Mouse (Mus musculus): Measurements from ENCODE around the gene Ncoa5.

DNA sequence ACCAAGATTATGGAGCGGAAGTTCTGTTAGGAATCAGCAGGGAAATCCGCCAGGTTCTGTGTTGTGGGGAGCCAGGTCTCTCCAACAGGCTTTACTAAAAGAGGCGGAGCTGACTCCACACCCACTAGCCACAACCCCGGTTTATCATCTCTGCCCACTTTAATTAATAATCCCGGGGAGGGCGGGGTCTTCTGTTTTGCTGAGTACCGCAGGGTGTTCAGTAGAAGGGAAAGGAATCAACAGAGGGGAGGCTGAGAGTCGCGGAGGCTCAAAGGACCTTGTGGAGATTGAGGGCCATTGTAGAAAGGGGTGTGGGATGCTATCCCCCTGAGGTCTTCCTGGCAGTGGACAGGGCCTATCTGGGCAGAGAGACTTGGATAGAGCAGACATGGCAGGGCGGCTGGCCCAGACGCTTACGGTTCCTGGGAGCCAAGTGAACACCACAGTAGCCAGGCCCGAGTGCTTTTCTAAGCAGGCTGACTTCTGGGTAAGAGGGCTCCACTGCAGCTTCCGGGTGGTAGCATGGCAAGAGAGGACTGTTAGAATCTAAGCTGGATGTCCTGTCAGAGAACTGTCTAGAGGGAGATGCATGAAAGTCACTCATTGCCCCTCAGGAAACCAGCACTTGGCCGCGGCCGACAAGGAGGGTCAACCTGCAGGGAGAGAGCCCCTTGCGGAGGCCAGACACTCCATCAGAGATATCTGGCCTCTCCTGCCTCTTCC, 16.3 kb upstream of the Ncoa5 start:
- TF ChIP-seq CTCF (IDR thresholded peaks at IDR 0.05; ENCODE audit: control insufficient read depth, insufficient read depth, insufficient read length) (no peak), MAX (IDR thresholded peaks at IDR 0.05) (no peak), USF1 (IDR thresholded peaks at IDR 0.05; ENCODE audit: low read depth) (no peak)

All from C2C12 (cell line).